Mouse (Mus musculus): Measurements from ENCODE around the gene Fam187a. TPM values are rescaled to one million over a fixed set of nuclear protein-coding genes. Genes with fewer than 3 reads are reported as not detected.

Gene Fam187a
- total RNA-seq, 1 experiment: not detected

DNA sequence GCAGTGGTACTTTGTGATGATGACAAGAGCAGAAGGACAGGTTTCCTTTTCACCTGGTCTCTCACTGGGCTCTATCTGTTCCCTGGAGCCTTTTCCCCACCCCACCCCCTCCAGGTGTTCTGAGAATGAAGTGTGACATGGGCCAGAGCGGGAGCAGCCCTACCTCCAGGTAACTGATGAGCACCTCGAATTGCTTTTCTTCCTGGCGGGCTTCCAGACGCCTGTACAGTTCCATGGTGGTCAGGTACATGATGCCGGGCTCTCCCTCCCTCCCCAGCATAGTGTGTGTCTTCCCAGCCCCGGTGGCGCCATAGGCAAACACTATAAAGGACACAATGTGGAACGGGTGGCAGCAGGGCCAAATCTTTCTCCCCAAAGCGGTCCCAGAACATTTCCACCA, 30.4 kb downstream of the Fam187a start:
- no peak for DNase-seq (ENCODE audit: low read depth, low spot score)
- no peak overlapping the region for H3K9ac ChIP-seq (ENCODE audit: insufficient read depth, low read depth, low read length, poor library complexity, severe bottlenecking)
- H3K4me3 ChIP-seq (ENCODE audit: insufficient read depth in 1 of 2, low read depth in 1 of 2, low read length in 2 of 2, poor library complexity in 1 of 2, severe bottlenecking in 1 of 2): no peak overlapping the region
- in situ Hi-C loops (cut with MboI; ENCODE audit: low sequenced_read_pairs in 2 of 2, unreplicated experiment in 2 of 2): no loop called here
- no peaks in the 10 kb centered on the region for H3K9me3 ChIP-seq (ENCODE audit: control insufficient read depth, insufficient read depth, low read depth, low read length)
- no peak overlapping the region for H3K27ac ChIP-seq (ENCODE audit: insufficient read depth, low read depth, low read length, poor library complexity, severe bottlenecking)
- no peaks in the 10 kb centered on the region for H3K4me1 ChIP-seq (ENCODE audit: control insufficient read depth in 2 of 2, insufficient read depth in 2 of 2, low read length in 2 of 2, poor library complexity in 1 of 2)
- no peak for TF ChIP-seq ZC3H11A (IDR thresholded peaks at IDR 0.05; ENCODE audit: borderline replicate concordance, low read depth, low read length)
- TF ChIP-seq MAFK (IDR thresholded peaks at IDR 0.05; ENCODE audit: insufficient read depth, low read depth, low read length): no peak
- H3K36me3 ChIP-seq (ENCODE audit: control insufficient read depth, insufficient read depth, low read length, poor library complexity, severe bottlenecking): peaks cover 57% of the 10 kb centered on the region

DNA sequence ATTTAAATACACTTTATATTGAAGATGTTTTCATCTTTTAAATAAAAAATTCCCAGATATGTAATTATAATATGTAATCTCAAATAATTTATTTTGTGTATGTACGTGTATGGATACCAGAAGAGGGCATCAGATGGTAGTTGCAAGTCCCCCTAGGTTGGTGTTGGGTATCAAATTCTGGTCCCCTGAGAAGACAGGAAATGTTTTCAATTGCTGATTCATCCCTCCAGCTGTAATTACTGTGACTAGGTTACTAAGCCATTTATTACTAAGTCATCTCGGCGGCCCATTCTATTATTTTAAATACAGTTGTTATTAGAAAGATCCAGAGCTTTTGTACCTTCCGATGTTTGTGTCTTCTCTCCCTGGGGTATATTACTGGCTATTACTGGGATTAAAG, 33.1 kb downstream of the Fam187a start:
- H3K27ac ChIP-seq (ENCODE audit: insufficient read depth, low read depth, low read length, poor library complexity, severe bottlenecking): no peak overlapping the region
- no peaks in the 10 kb centered on the region; a peak in 1 of 4 replicates for H3K4me1 ChIP-seq (ENCODE audit: control insufficient read depth in 2 of 2, insufficient read depth in 2 of 2, low read length in 2 of 2, poor library complexity in 1 of 2)
- TF ChIP-seq ZNF384 (IDR thresholded peaks at IDR 0.05; ENCODE audit: low read depth, low read length) (no peak), HCFC1 (IDR thresholded peaks at IDR 0.05; ENCODE audit: borderline replicate concordance, insufficient read depth, low read length) (no peak), ZC3H11A (IDR thresholded peaks at IDR 0.05; ENCODE audit: borderline replicate concordance, low read depth, low read length) (no peak), MAFK (IDR thresholded peaks at IDR 0.05; ENCODE audit: insufficient read depth, low read depth, low read length) (no peak), CHD2 (IDR thresholded peaks at IDR 0.05; ENCODE audit: low read depth, low read length) (no peak)
- in situ Hi-C loops (cut with MboI; ENCODE audit: low sequenced_read_pairs in 2 of 2, unreplicated experiment in 2 of 2): no loop called here
- H3K36me3 ChIP-seq (ENCODE audit: control insufficient read depth, insufficient read depth, low read length, poor library complexity, severe bottlenecking): peaks cover 47% of the 10 kb centered on the region
- DNase-seq (ENCODE audit: low read depth, low spot score): no peak
- H3K9me3 ChIP-seq (ENCODE audit: control insufficient read depth, insufficient read depth, low read depth, low read length): no peaks in the 10 kb centered on the region
- no peak overlapping the region for H3K9ac ChIP-seq (ENCODE audit: insufficient read depth, low read depth, low read length, poor library complexity, severe bottlenecking)
- no peak overlapping the region for H3K4me3 ChIP-seq (ENCODE audit: insufficient read depth in 1 of 2, low read depth in 1 of 2, low read length in 2 of 2, poor library complexity in 1 of 2, severe bottlenecking in 1 of 2)

DNA sequence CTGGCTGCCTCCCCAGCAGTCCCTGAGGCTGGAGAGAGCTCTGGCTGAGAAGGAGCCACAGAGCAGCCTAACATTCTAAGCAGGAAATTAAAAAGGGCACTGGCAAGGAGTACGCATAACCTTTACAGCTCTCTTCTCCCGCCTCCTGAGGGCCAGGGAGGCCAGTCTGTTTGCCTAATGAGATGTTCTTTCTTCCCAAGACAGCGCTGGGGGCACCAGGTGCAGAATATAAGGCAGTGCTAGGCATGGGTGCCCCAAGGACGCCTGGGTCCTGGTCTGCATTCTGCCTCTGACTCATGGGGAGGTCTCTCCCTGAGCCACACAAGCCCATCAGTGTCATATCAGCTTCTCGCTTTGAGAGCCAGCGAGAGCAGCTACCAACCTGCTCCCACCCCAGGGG, 36.5 kb downstream of the Fam187a start:
- Histone ChIP-seq H3K9me3 (ENCODE audit: control insufficient read depth, insufficient read depth, low read depth, low read length) (no peaks in the 10 kb centered on the region), H3K9ac (ENCODE audit: insufficient read depth, low read depth, low read length, poor library complexity, severe bottlenecking) (no peak overlapping the region), H3K27ac (ENCODE audit: insufficient read depth, low read depth, low read length, poor library complexity, severe bottlenecking) (no peak overlapping the region), H3K4me3 (ENCODE audit: insufficient read depth in 1 of 2, low read depth in 1 of 2, low read length in 2 of 2, poor library complexity in 1 of 2, severe bottlenecking in 1 of 2) (no peak overlapping the region), H3K36me3 (ENCODE audit: control insufficient read depth, insufficient read depth, low read length, poor library complexity, severe bottlenecking) (peaks cover 14% of the 10 kb centered on the region; the same call in 1 of the 2 replicates), H3K4me1 (ENCODE audit: control insufficient read depth in 2 of 2, insufficient read depth in 2 of 2, low read length in 2 of 2, poor library complexity in 1 of 2) (peaks cover 0 to 1% of the 10 kb centered on the region in 2 experiments; a peak in 1 of 4 replicates)
- no peak for DNase-seq (ENCODE audit: low read depth, low spot score)
- in situ Hi-C loops (cut with MboI; ENCODE audit: low sequenced_read_pairs in 2 of 2, unreplicated experiment in 2 of 2): no loop called here
- TF ChIP-seq MAFK (IDR thresholded peaks at IDR 0.05; ENCODE audit: insufficient read depth, low read depth, low read length) (no peak), ZNF384 (IDR thresholded peaks at IDR 0.05; ENCODE audit: low read depth, low read length) (no peak), CHD2 (IDR thresholded peaks at IDR 0.05; ENCODE audit: low read depth, low read length) (no peak), HCFC1 (IDR thresholded peaks at IDR 0.05; ENCODE audit: borderline replicate concordance, insufficient read depth, low read length) (no peak), ZC3H11A (IDR thresholded peaks at IDR 0.05; ENCODE audit: borderline replicate concordance, low read depth, low read length) (no peak)

DNA sequence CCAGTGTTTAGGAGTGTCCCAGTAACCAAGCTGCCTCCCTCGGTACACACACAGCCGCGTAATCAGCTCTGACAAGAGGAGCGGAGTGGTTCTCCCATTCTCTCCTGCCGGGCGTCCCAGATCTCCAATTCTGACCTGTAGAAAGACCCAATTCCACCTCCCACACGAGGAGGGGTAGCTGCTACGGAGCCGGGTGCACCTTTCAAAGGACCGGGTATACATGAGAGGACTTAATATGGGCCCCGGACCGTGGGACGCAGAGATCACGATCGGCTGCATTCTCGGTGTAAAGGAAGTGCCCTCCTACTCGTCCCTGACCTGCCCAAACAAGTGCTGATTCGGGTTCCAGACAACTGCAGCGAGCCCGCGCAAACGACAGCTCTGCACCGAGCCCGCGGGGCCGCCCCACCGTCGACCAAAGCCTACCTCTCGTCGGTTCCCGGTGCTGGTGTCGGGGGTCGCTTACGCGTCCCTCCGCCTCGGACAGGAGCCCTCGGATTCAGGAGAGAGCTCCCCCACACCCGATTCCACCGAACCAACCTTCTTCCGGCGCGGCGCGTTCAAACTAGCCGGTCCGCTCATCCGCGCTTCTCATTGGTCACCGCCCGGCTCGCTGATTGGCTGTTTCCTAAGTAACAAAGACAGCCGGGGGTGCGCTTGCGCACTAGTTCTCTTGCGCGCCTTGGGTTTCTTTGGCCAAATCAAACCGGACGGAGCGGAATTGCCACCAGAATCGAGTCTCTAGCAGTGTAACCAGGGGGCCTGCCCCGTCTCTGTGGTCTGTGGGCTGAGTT, 39.8 kb downstream of the Fam187a start, which contains the start of gene Kif18b:
Kif18b (minus strand) TSS at position 568 of the 794 bp plus-strand sequence.
- Histone ChIP-seq H3K36me3 (ENCODE audit: control insufficient read depth, insufficient read depth, low read length, poor library complexity, severe bottlenecking) (peaks cover 14% of the 10 kb centered on the region; the same call in 1 of the 2 replicates), H3K9me3 (ENCODE audit: control insufficient read depth, insufficient read depth, low read depth, low read length) (no peaks in the 10 kb centered on the region), H3K4me1 (ENCODE audit: control insufficient read depth in 2 of 2, insufficient read depth in 2 of 2, low read length in 2 of 2, poor library complexity in 1 of 2) (peaks cover 0 to 1% of the 10 kb centered on the region in 2 experiments; a peak in 1 of 4 replicates), H3K27ac (ENCODE audit: insufficient read depth, low read depth, low read length, poor library complexity, severe bottlenecking) (peak within 1 kb of the TSS; percentile 99), H3K4me3 (ENCODE audit: insufficient read depth in 1 of 2, low read depth in 1 of 2, low read length in 2 of 2, poor library complexity in 1 of 2, severe bottlenecking in 1 of 2) (peak within 1 kb of the TSS; percentile 90 to 95), H3K9ac (ENCODE audit: insufficient read depth, low read depth, low read length, poor library complexity, severe bottlenecking) (peak within 1 kb of the TSS; percentile 94)
- in situ Hi-C loops (cut with MboI; ENCODE audit: low sequenced_read_pairs in 2 of 2, unreplicated experiment in 2 of 2): no loop called here
- no peak for TF ChIP-seq ZC3H11A (IDR thresholded peaks at IDR 0.05; ENCODE audit: borderline replicate concordance, low read depth, low read length)
- peak; percentile 70; the same call in 1 of the 2 replicates for TF ChIP-seq CHD2 (IDR thresholded peaks at IDR 0.05; ENCODE audit: low read depth, low read length)
- TF ChIP-seq HCFC1 (IDR thresholded peaks at IDR 0.05; ENCODE audit: borderline replicate concordance, insufficient read depth, low read length): no peak
- DNase-seq (ENCODE audit: low read depth, low spot score): peak; percentile 99
